Mouse (Mus musculus): ENCODE results near the gene Fuz.

Fuz gene

GRCm38 (mm10) chr7:44888256-44889105, 7.4 kb upstream of the Fuz start:
- no peak for DNase-seq (ENCODE audit: extremely low read depth, low read depth, low spot score)

GRCm38 (mm10) chr7:44890180-44890579, 5.7 kb upstream of the Fuz start:
- DNase-seq (ENCODE audit: extremely low read depth, low read depth, low spot score), result no peak

GRCm38 (mm10) chr7:44890737-44891136, 5.1 kb upstream of the Fuz start:
- DNase-seq (ENCODE audit: extremely low read depth, low read depth, low spot score), result no peak

GRCm38 (mm10) chr7:44891611-44892010, 4.3 kb upstream of the Fuz start:
- no peak for DNase-seq (ENCODE audit: extremely low read depth, low read depth, low spot score)

- peak; percentile 34 for DNase-seq (ENCODE audit: extremely low read depth, low read depth, low spot score)
Measured at GRCm38 (mm10) chr7:44892276-44892921, 3.5 kb upstream of the Fuz start, which contains the start of gene Med25. Gene Med25, minus strand, starts transcription at chr7:44892712.

- DNase-seq (ENCODE audit: extremely low read depth, low read depth, low spot score), result no peak
Measured at GRCm38 (mm10) chr7:44893197-44893596, 2.7 kb upstream of the Fuz start.

GRCm38 (mm10) chr7:44894175-44894574, 1.7 kb upstream of the Fuz start:
- DNase-seq (ENCODE audit: extremely low read depth, low read depth, low spot score), result no peak

GRCm38 (mm10) chr7:44895206-44895592, 680 bp upstream of the Fuz start:
- DNase-seq (ENCODE audit: extremely low read depth, low read depth, low spot score), result no peak

DNA sequence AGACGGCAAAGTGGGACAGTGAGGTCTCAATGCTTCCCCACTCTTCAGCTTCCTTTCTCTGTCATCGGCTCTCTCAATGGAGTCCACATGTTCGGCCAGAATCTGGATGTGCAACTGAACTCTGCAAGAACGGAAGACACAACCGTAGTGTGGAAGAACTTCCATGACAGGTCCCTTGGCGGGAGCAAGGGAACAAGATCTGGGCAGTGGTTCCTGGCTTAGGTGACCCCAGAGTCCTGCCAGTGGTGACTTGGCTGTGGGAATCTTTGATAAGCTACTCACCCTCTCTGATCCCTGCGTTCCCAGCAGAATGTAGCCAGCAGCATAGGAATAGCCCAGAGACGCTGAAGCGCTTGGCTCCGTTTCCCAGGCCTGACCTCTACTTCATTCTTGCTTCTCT, 620 bp downstream of the Fuz start:
- no peak for DNase-seq (ENCODE audit: extremely low read depth, low read depth, low spot score)

GRCm38 (mm10) chr7:44898607-44899006, 2.7 kb downstream of the Fuz start:
- DNase-seq (ENCODE audit: extremely low read depth, low read depth, low spot score), result no peak

DNA sequence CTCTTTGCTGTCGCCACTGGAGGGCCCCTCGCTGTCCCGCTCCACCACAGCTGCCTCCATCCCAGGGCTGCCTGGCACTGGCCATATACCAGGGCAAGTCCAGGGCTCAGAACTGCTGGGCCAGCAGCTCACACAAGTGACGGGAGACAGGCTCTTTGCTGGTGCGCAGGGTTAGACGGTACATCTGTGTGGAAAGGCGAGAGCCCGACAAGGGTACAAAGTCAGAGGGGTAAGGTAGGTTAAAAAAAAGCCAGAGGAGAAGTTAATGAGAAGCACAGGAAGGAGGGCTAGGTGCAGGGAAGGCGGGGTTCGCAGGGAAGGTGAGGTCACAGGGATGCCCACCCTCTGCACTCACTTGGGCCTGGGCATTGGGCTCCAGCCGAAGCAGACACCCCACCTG, 4.8 kb downstream of the Fuz start:
- no peak for DNase-seq (ENCODE audit: extremely low read depth, low read depth, low spot score)

DNA sequence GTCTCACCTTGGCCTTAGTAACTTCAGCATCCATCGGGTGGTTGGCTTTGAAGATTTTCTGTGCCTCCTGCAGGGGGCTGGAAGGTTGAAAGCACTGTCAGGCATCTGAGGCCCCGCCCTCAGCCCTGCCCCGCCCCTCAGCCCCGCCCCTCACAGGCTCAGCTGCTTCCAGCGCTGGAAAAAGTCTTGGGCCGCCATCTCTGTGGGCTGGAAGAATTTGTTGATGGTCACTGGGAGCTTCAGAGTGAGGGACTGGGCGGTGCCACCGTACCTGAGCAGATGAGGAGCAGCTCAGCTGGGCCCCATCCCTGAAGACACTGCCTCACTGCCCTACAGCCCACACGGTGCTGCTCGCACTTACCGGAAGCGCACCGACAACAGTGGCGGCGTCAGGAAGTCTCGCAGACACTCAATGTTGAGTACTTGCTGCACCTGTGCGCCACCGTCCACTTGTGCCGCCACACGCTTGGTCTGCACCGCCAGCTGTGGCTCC, 5.4 kb downstream of the Fuz start:
- DNase-seq (ENCODE audit: extremely low read depth, low read depth, low spot score), result no peak

DNA sequence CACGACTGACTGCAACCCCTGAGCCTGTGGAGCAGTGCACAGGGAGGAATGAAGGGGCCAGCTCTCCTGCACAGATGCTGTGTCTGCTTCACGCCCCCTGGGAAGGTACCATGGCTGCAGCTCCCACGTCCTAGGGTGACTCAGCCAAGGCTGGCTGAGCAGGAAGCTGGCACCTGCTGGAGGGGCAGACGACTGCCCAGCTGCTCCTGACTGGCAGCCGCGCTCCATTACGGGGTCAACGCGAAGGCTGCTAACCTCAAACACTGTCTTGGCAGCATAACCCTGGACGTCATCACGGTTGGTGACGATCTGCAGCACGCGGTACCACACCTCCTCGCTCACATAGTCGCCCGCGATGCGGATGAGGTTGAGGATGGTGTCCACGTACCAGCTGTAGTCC, 9.6 kb downstream of the Fuz start:
- DNase-seq (ENCODE audit: extremely low read depth, low read depth, low spot score), result no peak

DNA sequence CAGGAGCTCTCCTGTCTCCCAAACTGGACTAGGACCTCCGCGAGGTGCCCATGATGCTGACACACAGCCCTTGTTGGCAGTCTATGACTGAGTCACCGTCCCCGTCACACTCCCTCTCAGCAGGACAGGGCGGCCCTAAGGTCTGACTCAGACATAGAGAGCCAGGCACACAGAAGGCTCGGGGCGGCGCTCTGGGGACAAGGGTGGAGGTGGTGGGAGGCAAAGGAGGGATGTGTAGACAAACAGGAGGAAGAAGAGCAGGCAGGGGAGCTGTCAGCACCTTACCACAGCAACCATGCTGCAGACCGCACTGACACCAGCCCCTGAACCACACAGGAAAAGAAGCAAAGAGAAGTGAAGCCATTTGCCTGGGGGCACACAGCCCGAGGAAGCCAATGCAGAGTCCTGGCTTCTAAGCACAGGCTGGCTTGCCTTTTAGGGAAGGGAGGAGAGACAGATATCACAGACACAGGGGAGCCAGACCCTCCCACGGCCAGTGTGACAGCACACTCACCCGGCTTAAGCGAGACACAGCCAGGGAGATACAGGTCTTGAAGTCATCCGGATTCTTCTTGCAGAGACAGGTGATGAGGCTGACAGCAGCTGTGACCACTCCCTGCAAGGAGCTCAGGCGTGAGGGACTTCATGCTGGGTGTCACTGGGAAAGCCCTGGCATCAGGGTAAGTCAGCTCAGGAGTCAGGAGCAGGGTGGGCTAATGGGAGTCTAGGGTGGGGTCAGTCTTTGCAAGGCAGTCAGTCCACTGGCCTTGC, 13.0 kb downstream of the Fuz start:
- no peak for DNase-seq (ENCODE audit: extremely low read depth, low read depth, low spot score)

- DNase-seq (ENCODE audit: extremely low read depth, low read depth, low spot score), result no peak
Measured at GRCm38 (mm10) chr7:44914396-44914795, 18.5 kb downstream of the Fuz start.

DNA sequence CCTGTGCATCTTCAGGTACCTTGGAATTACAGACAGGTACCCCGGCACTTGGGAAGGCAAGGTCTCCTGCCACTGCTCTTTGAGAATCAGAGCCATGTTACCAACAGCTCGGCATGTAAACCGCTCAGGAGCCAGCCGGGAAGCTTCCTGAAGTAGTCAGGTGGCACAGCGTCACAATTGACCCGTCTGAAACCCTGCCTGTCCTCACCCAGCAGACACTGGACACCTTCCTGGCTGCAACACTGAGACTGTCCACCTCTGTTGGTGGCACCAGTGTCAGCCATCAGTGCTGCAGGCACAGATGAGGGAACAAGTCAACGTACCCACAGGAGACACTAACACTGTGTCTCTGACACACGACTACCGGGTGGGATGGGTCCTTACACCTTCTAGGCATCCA, 19.4 kb downstream of the Fuz start:
- DNase-seq (ENCODE audit: extremely low read depth, low read depth, low spot score), result no peak

DNA sequence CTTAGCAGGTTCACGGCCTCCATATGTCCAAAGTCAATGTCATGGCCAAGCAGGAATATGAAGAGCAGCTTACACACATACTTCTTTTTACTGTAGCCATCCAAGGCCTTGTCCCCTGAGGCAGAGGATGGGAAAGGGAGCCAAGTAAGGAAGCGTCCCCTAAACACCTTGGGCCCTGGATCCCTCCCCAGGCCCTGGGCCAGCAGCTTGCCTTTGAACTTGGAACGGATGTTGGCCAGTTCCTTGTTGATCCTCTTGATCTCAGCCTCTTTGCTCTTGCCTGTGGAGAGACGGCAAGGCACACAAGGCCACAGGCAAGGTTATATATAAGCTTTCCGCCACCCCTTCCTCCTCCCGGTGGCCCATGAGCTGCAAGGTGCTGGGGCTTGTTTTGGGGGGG, 20.3 kb downstream of the Fuz start:
- DNase-seq (ENCODE audit: extremely low read depth, low read depth, low spot score), result peak; percentile 13

DNA sequence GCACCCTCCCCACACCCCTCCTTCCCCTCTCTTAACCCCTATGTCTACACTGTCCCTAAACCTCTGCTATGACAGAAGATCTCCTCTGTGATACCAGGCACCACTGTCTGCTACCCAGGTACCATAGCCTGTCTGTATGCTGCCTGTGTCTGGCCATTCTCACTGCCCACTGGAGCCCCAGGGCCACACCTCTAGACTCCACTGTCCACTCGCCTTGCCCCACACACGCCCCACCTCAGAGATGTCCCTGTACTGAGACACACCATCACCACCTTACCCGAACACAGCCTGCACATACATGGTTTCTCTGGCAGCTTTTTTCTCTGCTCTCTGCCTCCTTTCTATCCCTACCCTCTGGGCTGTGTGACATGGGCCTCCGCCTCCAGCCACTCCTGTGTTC, 21.0 kb downstream of the Fuz start:
- no peak for DNase-seq (ENCODE audit: extremely low read depth, low read depth, low spot score)

- DNase-seq (ENCODE audit: extremely low read depth, low read depth, low spot score), result no peak
Measured at GRCm38 (mm10) chr7:44918219-44918618, 22.3 kb downstream of the Fuz start.

- no peak for DNase-seq (ENCODE audit: extremely low read depth, low read depth, low spot score)
Measured at GRCm38 (mm10) chr7:44919127-44919526, 23.2 kb downstream of the Fuz start.

GRCm38 (mm10) chr7:44922530-44922929, 26.7 kb downstream of the Fuz start:
- DNase-seq (ENCODE audit: extremely low read depth, low read depth, low spot score), result no peak

GRCm38 (mm10) chr7:44925468-44925867, 29.6 kb downstream of the Fuz start:
- DNase-seq (ENCODE audit: extremely low read depth, low read depth, low spot score), result no peak
